Mouse (Mus musculus): Measurements from ENCODE around the gene Celsr2. TPM values are rescaled to one million over a fixed set of nuclear protein-coding genes. Genes with fewer than 3 reads are reported as not detected.

Celsr2 gene
- total RNA-seq, 4 experiments from 2014 or later = 170 to 179 (median 172) TPM

Other genes with a start within 250 kb of the Celsr2 start
- gene Amigo1, start 229.2 kb downstream of the Celsr2 start, total RNA-seq (2022) = 10 to 100 TPM; 61.9 to 71.8 (median 68.3) TPM
- gene Cyb561d1, start 214.3 kb downstream of the Celsr2 start, total RNA-seq (2022) = 10 to 100 TPM; 15.7 to 21.2 (median 18.9) TPM
- gene Atxn7l2, start 204.6 kb downstream of the Celsr2 start, total RNA-seq (2022) = 10 to 100 TPM; 23.1 to 36.3 (median 29.6) TPM
- gene Sypl2, start 188.9 kb downstream of the Celsr2 start, total RNA-seq (2022) = 1 to 10 TPM; 2.1 to 3.8 (median 2.8) TPM
- 10 to 100 TPM; 75.1 to 78.6 (median 77.7) TPM for gene Psma5, start 158.6 kb downstream of the Celsr2 start, total RNA-seq (2022)
- 100 to 1,000 TPM; 329 to 381 (median 353) TPM for gene Sort1, start 131.5 kb downstream of the Celsr2 start, total RNA-seq (2022)
- 1 to 10 TPM in 2 of 4 experiments, under 1 TPM in 2; 0.52 to 1.8 (median 0.83) TPM for gene Mybphl, start 50.6 kb downstream of the Celsr2 start, total RNA-seq (2022)
- gene Psrc1, start 31.7 kb downstream of the Celsr2 start, total RNA-seq (2022) = 10 to 100 TPM; 17.0 to 27.2 (median 22.9) TPM
- gene Sars, start 29.7 kb upstream of the Celsr2 start, total RNA-seq (2022) = 100 to 1,000 TPM; 191 to 220 (median 209) TPM
- gene 1700013F07Rik, start 118.6 kb upstream of the Celsr2 start, total RNA-seq (2022) = 1 to 10 TPM; 1.4 to 3.5 (median 2.3) TPM
- 10 to 100 TPM; 22.1 to 33.4 (median 25.9) TPM for gene 5330417C22Rik, start 121.0 kb upstream of the Celsr2 start, total RNA-seq (2022)
- gene Tmem167b, start 146.9 kb upstream of the Celsr2 start, total RNA-seq (2022) = 10 to 100 TPM; 48.9 to 63.5 (median 54.0) TPM
- gene Taf13, start 156.1 kb upstream of the Celsr2 start, total RNA-seq (2022) = 10 to 100 TPM; 22.1 to 28.2 (median 27.0) TPM
- gene Wdr47, start 175.7 kb upstream of the Celsr2 start, total RNA-seq (2022) = 100 to 1,000 TPM; 113 to 153 (median 135) TPM
- gene Clcc1, start 238.4 kb upstream of the Celsr2 start, total RNA-seq (2022) = 10 to 100 TPM; 28.4 to 35.8 (median 34.4) TPM